Mouse (Mus musculus) kidney, adult 2 months (tissue): ENCODE results near the gene Exoc6.

Source experiments
- CTCF ChIP-seq: fragments of 200-500 bp; conservative IDR thresholded peaks from 2 replicates; pipeline ENCODE4 v1.5.1; 2011; ENCODE audit warnings: low read depth, mild to moderate bottlenecking, control low read depth, low read length, moderate library complexity, mixed read lengths; ENCODE audit not compliant: insufficient read depth, insufficient read length
- POLR2A ChIP-seq: fragments of 200-500 bp; IDR thresholded peaks from one replicate; pipeline ENCODE4 v1.6.1; 2011; ENCODE audit warnings: low read depth, low read length, control low read depth

DNA sequence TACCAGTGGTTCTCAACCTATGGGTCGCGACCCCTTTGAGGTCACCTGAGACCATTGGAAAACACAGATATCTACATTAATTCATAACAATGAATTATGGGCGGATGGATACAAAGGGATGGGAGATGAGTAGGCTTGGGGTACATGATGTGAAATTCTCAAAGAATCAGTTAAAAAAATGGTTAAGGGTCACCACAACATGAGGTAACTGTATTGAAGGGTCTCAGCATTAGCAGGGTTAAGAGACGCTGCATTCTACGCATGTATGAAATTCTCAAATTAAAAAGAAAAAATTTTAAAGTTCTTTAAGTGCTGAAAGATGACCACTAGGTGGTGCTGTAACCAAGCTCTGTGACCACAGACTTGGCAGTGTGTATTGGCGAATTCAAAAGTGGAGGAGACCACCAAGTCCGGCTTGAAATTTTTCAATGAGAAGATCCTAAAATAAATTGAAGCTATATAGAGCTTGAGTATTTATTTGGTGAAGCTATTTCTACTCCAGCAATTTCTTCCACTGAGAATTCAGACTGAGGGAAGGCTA is 20.2 kb upstream of the Exoc6 start:
- peak; percentile 54 for TF ChIP-seq CTCF
- TF ChIP-seq POLR2A: no peak
